Mouse (Mus musculus): ENCODE data around the gene Naa50.

GRCm38 (mm10) chr16:44124713-44125112 is 14.9 kb upstream of the Naa50 start:
- TF ChIP-seq FLI1 (IDR thresholded peaks at IDR 0.05; ENCODE audit: low read length) (no peak), GATA1 (IDR thresholded peaks at IDR 0.05; ENCODE audit: borderline replicate concordance, low read length) (no peak)
